Mouse (Mus musculus) embryonic facial prominence, embryonic 10.5 days (tissue): ENCODE measurements around the gene Miga2. TPM values are rescaled to one million over a fixed set of nuclear protein-coding genes. Genes with fewer than 3 reads are reported as not detected.

Experiments
- DNase-seq: peaks from one replicate; pipeline ENCODE4 v3.0.0-alpha.2; 2017; ENCODE audit warnings: low spot score
- H3K27ac ChIP-seq: fragments of 300-500 bp; sonication (generic); replicated peaks from 2 replicates; pipeline ENCODE4 v1.5.1; 2016; ENCODE audit warnings: mild to moderate bottlenecking
- H3K27me3 ChIP-seq: fragments of 300-500 bp; sonication (generic); replicated peaks from 2 replicates; pipeline ENCODE4 v1.6.1; 2016; ENCODE audit warnings: low read depth, mild to moderate bottlenecking; ENCODE audit not compliant: poor library complexity, severe bottlenecking
- H3K36me3 ChIP-seq: fragments of 300-500 bp; sonication (generic); replicated peaks from 2 replicates; pipeline ENCODE4 v1.6.1; 2016; ENCODE audit warnings: mild to moderate bottlenecking, moderate library complexity
- H3K4me1 ChIP-seq: fragments of 300-500 bp; sonication (generic); 2 replicates; pipeline ENCODE4 v1.6.1; 2016
- H3K4me3 ChIP-seq: fragments of 300-500 bp; sonication (generic); 2 replicates; pipeline ENCODE4 v1.5.1; 2016; ENCODE audit warnings: mild to moderate bottlenecking, moderate library complexity
- H3K9me3 ChIP-seq: fragments of 300-500 bp; sonication (generic); 2 replicates; pipeline ENCODE4 v1.6.1; 2016; ENCODE audit warnings: mild to moderate bottlenecking
- WGBS: fragments of 180-500 bp; shearing (Covaris S2); methylation state at CpG from one replicate; pipeline ENCODE4 v1.1.7; 2016; 5-methylcytosine and 5-hydroxymethylcytosine counted together
- polyA plus RNA-seq: library from polyadenylated mRNA; unstranded; fragments of >200 nt; fragmentation: Nextera tagmentation; extraction: Ambion mirVana; gene quantifications from 2 replicates; pipeline ENCODE4 v1.2.1, GENCODE M21; 2016

Gene Miga2
- polyA plus RNA-seq, 1 experiment from 2014 or later, result 30.8 TPM

GRCm38 (mm10) chr2:30362865-30363264 lies 1.2 kb upstream of the Miga2 start:
- no peak overlapping the region for H3K27ac ChIP-seq
- no peak overlapping the region; the same call in 1 of the 2 replicates for H3K4me3 ChIP-seq
- peaks cover 34% of the 10 kb centered on the region for H3K4me1 ChIP-seq
- peaks cover 19% of the 10 kb centered on the region for H3K36me3 ChIP-seq
- 74% methylated on average over 5 of the region's 5 CpGs for WGBS
- no peaks in the 10 kb centered on the region for H3K9me3 ChIP-seq
- no peak for DNase-seq
- H3K27me3 ChIP-seq, result no peaks in the 10 kb centered on the region

- DNase-seq, result no peak
- Histone ChIP-seq H3K4me1 (peaks cover 14% of the 10 kb centered on the region), H3K36me3 (peaks cover 45% of the 10 kb centered on the region), H3K4me3 (peak overlapping the region; percentile 93), H3K9me3 (no peaks in the 10 kb centered on the region), H3K27ac (0 out of 2 replicates have a peak overlapping the region, but pooled peaks have one; percentile 88), H3K27me3 (no peaks in the 10 kb centered on the region)
- WGBS, result 88% methylated on average over 2 of the region's 2 CpGs
Observed at GRCm38 (mm10) chr2:30365281-30366069, 1.4 kb downstream of the Miga2 start.

- Histone ChIP-seq H3K27ac (no peak overlapping the region), H3K4me1 (peaks cover 14% of the 10 kb centered on the region), H3K4me3 (no peak overlapping the region), H3K9me3 (no peaks in the 10 kb centered on the region), H3K36me3 (peaks cover 52% of the 10 kb centered on the region), H3K27me3 (no peaks in the 10 kb centered on the region)
- no peak for DNase-seq
- 85% methylated on average over 5 of the region's 5 CpGs for WGBS
Observed at GRCm38 (mm10) chr2:30366203-30366602, 2.2 kb downstream of the Miga2 start.

GRCm38 (mm10) chr2:30371544-30371943 lies 7.5 kb downstream of the Miga2 start:
- H3K36me3 ChIP-seq, result peaks cover 100% of the 10 kb centered on the region
- 91% methylated on average over 8 of the region's 8 CpGs for WGBS

GRCm38 (mm10) chr2:30372726-30373125 lies 8.7 kb downstream of the Miga2 start:
- Histone ChIP-seq H3K36me3 (peaks cover 100% of the 10 kb centered on the region), H3K9me3 (no peaks in the 10 kb centered on the region), H3K27ac (no peak overlapping the region), H3K27me3 (no peaks in the 10 kb centered on the region), H3K4me1 (0 out of 2 replicates have a peak, but pooled peaks cover 6% of the 10 kb centered on the region), H3K4me3 (no peak overlapping the region)
- DNase-seq, result no peak
- 96% methylated on average over 5 of the region's 5 CpGs for WGBS

More at GRCm38 (mm10) chr2:30371544-30371943, 7.5 kb downstream of the Miga2 start:
- H3K4me1 ChIP-seq, result 0 out of 2 replicates have a peak, but pooled peaks cover 2% of the 10 kb centered on the region
- H3K4me3 ChIP-seq, result no peak overlapping the region
- no peaks in the 10 kb centered on the region for H3K9me3 ChIP-seq
- DNase-seq, result no peak
- H3K27me3 ChIP-seq, result no peaks in the 10 kb centered on the region
- H3K27ac ChIP-seq, result no peak overlapping the region

- H3K27ac ChIP-seq, result no peak overlapping the region
- no peaks in the 10 kb centered on the region for H3K27me3 ChIP-seq
- H3K4me1 ChIP-seq, result 0 out of 2 replicates have a peak, but pooled peaks cover 6% of the 10 kb centered on the region
- WGBS, result 94% methylated on average over 10 of the region's 10 CpGs
- no peaks in the 10 kb centered on the region for H3K9me3 ChIP-seq
- DNase-seq, result no peak
- H3K36me3 ChIP-seq, result peaks cover 100% of the 10 kb centered on the region
- no peak overlapping the region for H3K4me3 ChIP-seq
Observed at GRCm38 (mm10) chr2:30375893-30376292, 11.9 kb downstream of the Miga2 start.

GRCm38 (mm10) chr2:30377721-30378120 lies 13.7 kb downstream of the Miga2 start:
- Histone ChIP-seq H3K4me3 (no peak overlapping the region), H3K27ac (no peak overlapping the region), H3K9me3 (no peaks in the 10 kb centered on the region), H3K4me1 (0 out of 2 replicates have a peak, but pooled peaks cover 6% of the 10 kb centered on the region), H3K27me3 (no peaks in the 10 kb centered on the region), H3K36me3 (peaks cover 100% of the 10 kb centered on the region)
- WGBS, result 87% methylated on average over 5 of the region's 5 CpGs
- no peak for DNase-seq

GRCm38 (mm10) chr2:30379307-30379706 lies 15.3 kb downstream of the Miga2 start:
- H3K27me3 ChIP-seq, result no peaks in the 10 kb centered on the region
- no peak overlapping the region for H3K27ac ChIP-seq
- no peak overlapping the region for H3K4me3 ChIP-seq
- no peaks in the 10 kb centered on the region for H3K9me3 ChIP-seq
- no peak for DNase-seq
- WGBS, result 92% methylated on average over 7 of the region's 7 CpGs
- peaks cover 100% of the 10 kb centered on the region for H3K36me3 ChIP-seq
- H3K4me1 ChIP-seq, result 0 out of 2 replicates have a peak, but pooled peaks cover 6% of the 10 kb centered on the region

GRCm38 (mm10) chr2:30380564-30381376 lies 16.7 kb downstream of the Miga2 start:
- Histone ChIP-seq H3K9me3 (no peaks in the 10 kb centered on the region), H3K27ac (no peak overlapping the region), H3K4me3 (no peak overlapping the region), H3K36me3 (peaks cover 100% of the 10 kb centered on the region), H3K4me1 (0 out of 2 replicates have a peak, but pooled peaks cover 6% of the 10 kb centered on the region), H3K27me3 (no peaks in the 10 kb centered on the region)
- WGBS, result 90% methylated on average over 10 of the region's 10 CpGs
- DNase-seq, result no peak

GRCm38 (mm10) chr2:30381377-30381725 lies 17.3 kb downstream of the Miga2 start:
- H3K9me3 ChIP-seq, result no peaks in the 10 kb centered on the region
- H3K27me3 ChIP-seq, result no peaks in the 10 kb centered on the region
- 0 out of 2 replicates have a peak, but pooled peaks cover 5% of the 10 kb centered on the region for H3K4me1 ChIP-seq
- 90% methylated on average over 4 of the region's 4 CpGs for WGBS
- peaks cover 97% of the 10 kb centered on the region for H3K36me3 ChIP-seq
- H3K4me3 ChIP-seq, result no peak overlapping the region
- DNase-seq, result no peak
- H3K27ac ChIP-seq, result no peak overlapping the region

- Histone ChIP-seq H3K27ac (no peak overlapping the region), H3K27me3 (no peaks in the 10 kb centered on the region), H3K4me3 (no peak overlapping the region), H3K9me3 (no peaks in the 10 kb centered on the region), H3K36me3 (peaks cover 63% of the 10 kb centered on the region), H3K4me1 (no peaks in the 10 kb centered on the region)
- WGBS, result 82% methylated on average over 5 of the region's 5 CpGs
- DNase-seq, result no peak
Observed at GRCm38 (mm10) chr2:30384814-30385213, 20.8 kb downstream of the Miga2 start.

- H3K36me3 ChIP-seq, result peaks cover 55% of the 10 kb centered on the region
- no peak overlapping the region for H3K27ac ChIP-seq
- no peaks in the 10 kb centered on the region for H3K27me3 ChIP-seq
- no peak overlapping the region for H3K4me3 ChIP-seq
- DNase-seq, result no peak
- WGBS, result 86% methylated on average over 4 of the region's 4 CpGs
- H3K9me3 ChIP-seq, result no peaks in the 10 kb centered on the region
- H3K4me1 ChIP-seq, result peaks cover 4% of the 10 kb centered on the region
Observed at GRCm38 (mm10) chr2:30385591-30385990, 21.6 kb downstream of the Miga2 start.
